Mouse (Mus musculus): ENCODE measurements at regions not wholly inside any gene's neighbourhood (a gene's known extent, or its start where the extent isn't known, plus 50 kb on each side); places are given as distances from the start of the nearest gene placed in this dataset.

DNA sequence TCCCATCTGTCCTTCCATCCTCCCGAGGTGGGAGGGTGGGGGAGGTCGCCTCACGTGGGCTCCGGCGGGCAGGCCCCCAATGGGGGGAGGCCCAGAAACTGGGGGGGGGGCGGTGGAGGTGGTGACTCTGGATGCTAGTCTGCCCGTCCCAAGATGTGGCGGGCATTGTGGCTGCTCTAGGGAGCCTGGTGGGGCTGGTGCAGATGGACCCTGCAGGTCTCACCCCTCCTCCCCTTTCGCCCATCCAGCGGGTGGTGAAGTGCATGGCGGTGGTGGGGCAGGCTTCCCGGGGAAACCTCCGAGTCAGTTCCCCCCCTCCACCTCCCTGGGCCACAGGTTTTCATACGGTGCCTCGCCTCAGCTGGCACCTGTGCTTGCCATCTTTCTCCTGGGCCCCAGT is 88.6 kb downstream of the Inhba start:
- Histone ChIP-seq H3K36me3 (no peaks in the 10 kb centered on the region), H3K9ac (replicated peaks) (no peak overlapping the region), H3K4me3 (no peak overlapping the region), H3K27me3 (no peaks in the 10 kb centered on the region), H3K9me3 (no peaks in the 10 kb centered on the region), H3K4me1 (no peaks in the 10 kb centered on the region), H3K27ac (replicated peaks) (no peak overlapping the region), H3K4me2 (replicated peaks) (no peak overlapping the region)
- no peak for ATAC-seq (replicated peaks)
- WGBS, result 93% methylated on average over 15 of the region's 15 CpGs

DNA sequence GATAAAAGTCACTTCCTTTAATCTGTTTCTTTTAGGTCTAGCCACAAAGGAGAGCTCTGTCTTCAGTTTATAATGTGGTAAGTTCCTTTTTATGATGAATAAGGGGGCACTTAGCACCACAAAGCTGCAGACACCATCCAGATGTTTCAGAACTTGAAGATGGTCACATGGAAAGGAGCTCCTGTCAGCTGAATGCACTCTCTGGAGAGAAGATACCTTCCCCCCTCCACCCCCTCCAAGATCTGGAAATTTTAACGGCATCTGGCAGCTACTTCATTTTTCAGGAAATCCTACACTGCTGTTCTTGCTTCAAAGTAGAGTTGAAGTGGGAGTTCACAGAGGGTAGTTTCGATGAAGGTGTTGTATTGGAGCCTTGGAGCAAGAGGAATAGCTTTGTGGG is 103.2 kb downstream of the Inhba start:
- no peak overlapping the region for H3K4me3 ChIP-seq
- no peak overlapping the region for H3K27ac ChIP-seq (replicated peaks)
- no peaks in the 10 kb centered on the region for H3K27me3 ChIP-seq
- no peak overlapping the region for H3K4me2 ChIP-seq (replicated peaks)
- no peaks in the 10 kb centered on the region for H3K36me3 ChIP-seq
- 75% methylated on average over 2 of the region's 2 CpGs for WGBS
- no peaks in the 10 kb centered on the region for H3K4me1 ChIP-seq
- no peaks in the 10 kb centered on the region for H3K9me3 ChIP-seq
- no peak overlapping the region for H3K9ac ChIP-seq (replicated peaks)
- ATAC-seq (replicated peaks), result no peak

DNA sequence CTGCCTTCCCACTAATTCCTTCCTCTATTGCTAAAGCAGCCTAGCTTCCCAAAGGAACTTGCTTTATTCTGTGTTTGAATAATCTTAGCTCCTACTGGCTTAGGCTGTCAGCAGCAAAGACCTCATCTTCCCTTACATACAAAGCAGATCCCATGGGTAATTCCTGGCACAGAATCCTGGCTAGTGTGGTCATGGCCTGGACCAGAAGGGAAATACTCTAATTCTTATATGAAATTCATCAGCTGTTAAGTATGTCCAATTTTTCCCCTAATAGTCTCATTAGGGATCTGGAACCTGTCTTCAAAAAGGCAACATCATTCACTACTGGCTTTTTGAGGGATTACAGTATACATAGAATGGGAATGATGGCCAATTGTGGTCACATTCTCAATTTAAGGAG is 135.0 kb downstream of the Inhba start:
- no peaks in the 10 kb centered on the region for H3K9me3 ChIP-seq
- H3K4me1 ChIP-seq, result no peaks in the 10 kb centered on the region
- H3K4me3 ChIP-seq, result no peak overlapping the region
- H3K4me2 ChIP-seq (replicated peaks), result no peak overlapping the region
- no peaks in the 10 kb centered on the region for H3K36me3 ChIP-seq
- no peak overlapping the region for H3K9ac ChIP-seq (replicated peaks)
- ATAC-seq (replicated peaks), result no peak
- H3K27ac ChIP-seq (replicated peaks), result no peak overlapping the region
- H3K27me3 ChIP-seq, result no peaks in the 10 kb centered on the region

DNA sequence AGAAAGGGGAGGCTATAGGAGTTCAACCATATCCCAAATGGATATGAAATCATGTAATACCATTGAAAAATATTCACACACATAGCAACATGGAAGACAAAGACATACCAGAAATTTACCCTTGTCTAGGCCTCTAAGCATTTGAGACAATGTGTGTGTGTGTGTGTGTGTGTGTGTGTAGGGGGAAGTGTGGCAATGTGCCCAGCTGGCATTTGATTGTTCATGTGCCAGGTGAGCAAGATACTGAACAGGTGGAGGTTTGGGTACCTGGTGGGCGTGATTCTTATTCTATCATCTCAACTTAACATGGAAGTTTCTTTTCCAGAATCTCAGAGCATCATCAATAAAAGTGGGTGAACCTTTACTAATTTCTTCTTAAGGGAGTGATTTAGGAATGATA is 143.3 kb downstream of the Inhba start:
- ATAC-seq (replicated peaks), result no peak
- H3K27me3 ChIP-seq, result no peaks in the 10 kb centered on the region
- H3K4me2 ChIP-seq (replicated peaks), result no peak overlapping the region
- no peaks in the 10 kb centered on the region for H3K9me3 ChIP-seq
- WGBS, result 93% methylated on average over 1 of the region's 1 CpGs
- no peak overlapping the region for H3K27ac ChIP-seq (replicated peaks)
- H3K4me3 ChIP-seq, result no peak overlapping the region
- H3K4me1 ChIP-seq, result no peaks in the 10 kb centered on the region
- no peak overlapping the region for H3K9ac ChIP-seq (replicated peaks)
- no peaks in the 10 kb centered on the region for H3K36me3 ChIP-seq

DNA sequence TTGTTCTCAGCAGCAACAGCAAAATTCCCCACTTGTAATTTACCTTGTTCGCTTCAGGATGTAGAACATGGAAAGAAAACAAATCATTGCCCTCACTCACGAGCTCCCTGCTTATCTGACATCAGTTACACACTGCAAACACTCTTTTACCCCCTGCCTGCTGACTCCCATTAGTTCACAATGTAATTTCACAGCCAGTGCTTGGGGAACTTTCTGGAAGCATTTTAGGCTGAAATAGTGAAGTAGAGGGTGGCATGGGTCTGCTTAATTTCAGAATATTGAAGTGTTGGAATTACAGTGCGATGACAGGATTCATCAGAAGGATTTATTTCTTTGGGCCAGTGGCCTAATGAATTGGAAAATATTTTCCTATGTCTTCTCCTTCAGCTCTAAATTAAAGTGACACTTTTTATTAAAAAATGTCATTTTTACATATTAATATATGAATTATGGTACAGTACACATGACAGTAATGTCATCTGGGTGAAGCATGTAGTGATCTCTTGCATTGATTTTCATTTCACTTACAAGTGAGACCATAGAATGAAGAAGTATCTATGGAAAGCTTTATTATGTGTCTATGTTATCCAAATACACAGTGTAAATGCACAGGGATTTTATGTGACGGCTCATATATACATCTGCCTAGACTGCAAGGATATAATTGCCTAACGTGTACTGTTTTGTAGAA is 153.7 kb downstream of the Inhba start:
- H3K4me3 ChIP-seq, result no peak overlapping the region
- WGBS, result 86% methylated on average over 5 of the region's 5 CpGs

DNA sequence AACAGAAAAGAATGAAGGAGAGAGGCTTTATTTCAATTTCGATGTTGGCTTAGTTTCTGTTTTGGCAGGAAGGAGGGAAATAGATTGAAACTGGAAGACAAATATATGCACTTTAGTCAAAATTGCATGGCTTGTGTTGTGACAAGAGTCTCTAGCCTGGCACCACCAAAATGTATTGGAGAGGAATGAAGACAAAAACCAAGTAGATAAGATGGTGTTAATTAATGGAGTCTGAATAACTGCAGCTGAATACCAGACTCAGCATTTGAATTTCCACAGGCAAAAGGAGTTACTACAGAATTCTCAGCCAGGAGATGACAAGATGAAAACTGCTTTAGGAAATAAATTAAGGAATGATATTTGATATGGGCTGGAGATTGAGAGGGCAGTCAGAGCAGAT is 185.0 kb downstream of the Inhba start:
- H3K9me3 ChIP-seq, result no peaks in the 10 kb centered on the region
- H3K4me2 ChIP-seq (replicated peaks), result no peak overlapping the region
- no peak overlapping the region for H3K9ac ChIP-seq (replicated peaks)
- no peaks in the 10 kb centered on the region for H3K27me3 ChIP-seq
- 0 out of 2 replicates have a peak, but pooled peaks cover 5% of the 10 kb centered on the region for H3K4me1 ChIP-seq
- no peaks in the 10 kb centered on the region for H3K36me3 ChIP-seq
- H3K4me3 ChIP-seq, result no peak overlapping the region
- WGBS, result 47% methylated on average over 1 of the region's 1 CpGs
- H3K27ac ChIP-seq (replicated peaks), result no peak overlapping the region
- ATAC-seq (replicated peaks), result peak; percentile 71; the same call in 1 of the 2 replicates

More for the DNA sequence above, 153.7 kb downstream of the Inhba start:
- no peaks in the 10 kb centered on the region for H3K36me3 ChIP-seq
- H3K4me1 ChIP-seq, result no peaks in the 10 kb centered on the region
- H3K27me3 ChIP-seq, result no peaks in the 10 kb centered on the region
- no peaks in the 10 kb centered on the region for H3K9me3 ChIP-seq
- H3K9ac ChIP-seq (replicated peaks), result no peak overlapping the region
- no peak overlapping the region for H3K27ac ChIP-seq (replicated peaks)
- ATAC-seq (replicated peaks), result no peak
- H3K4me2 ChIP-seq (replicated peaks), result no peak overlapping the region

DNA sequence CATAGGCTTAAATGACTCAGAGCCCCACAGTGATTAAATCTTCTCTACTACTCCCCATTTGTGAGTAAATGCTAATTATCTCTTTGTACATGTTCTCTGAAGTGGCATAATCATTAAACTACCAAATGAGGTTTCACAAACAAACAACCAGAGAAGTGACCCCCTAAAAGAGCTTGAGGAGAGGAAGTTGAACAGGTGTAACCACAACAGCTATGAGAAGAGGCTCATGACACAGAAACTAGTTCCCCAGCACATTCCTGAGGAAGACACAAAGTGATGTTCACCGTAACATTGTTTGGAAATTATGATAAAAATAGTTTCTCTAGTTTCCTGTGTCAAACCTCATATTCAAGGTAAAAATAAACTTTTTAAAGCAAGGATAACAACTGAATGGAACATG is 188.4 kb downstream of the Inhba start:
- Histone ChIP-seq H3K36me3 (no peaks in the 10 kb centered on the region), H3K9me3 (no peaks in the 10 kb centered on the region), H3K4me2 (replicated peaks) (no peak overlapping the region), H3K4me3 (no peak overlapping the region), H3K4me1 (0 out of 2 replicates have a peak, but pooled peaks cover 5% of the 10 kb centered on the region), H3K9ac (replicated peaks) (no peak overlapping the region), H3K27me3 (no peaks in the 10 kb centered on the region), H3K27ac (replicated peaks) (no peak overlapping the region)
- WGBS, result 96% methylated on average over 1 of the region's 1 CpGs
- no peak for ATAC-seq (replicated peaks)

DNA sequence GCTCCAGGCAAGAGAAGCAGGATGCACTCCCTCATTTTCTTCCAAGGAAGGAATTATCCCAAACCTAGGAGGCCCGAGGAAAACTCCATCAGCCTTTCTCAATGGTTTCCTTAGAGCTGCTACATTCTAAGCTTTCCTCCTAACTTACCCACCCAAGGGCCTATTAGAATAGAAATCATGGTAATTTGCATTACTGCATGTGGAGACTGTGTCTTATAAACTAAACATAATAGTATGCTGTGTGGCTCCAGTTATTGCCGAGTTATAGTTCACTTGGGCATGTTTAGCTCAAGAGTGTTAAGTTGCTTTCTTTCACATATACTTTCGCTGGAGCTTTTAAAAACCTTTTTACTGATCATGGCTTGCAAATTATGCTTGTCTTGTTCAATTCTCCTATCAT is 191.5 kb downstream of the Inhba start:
- H3K9ac ChIP-seq (replicated peaks), result no peak overlapping the region
- H3K4me1 ChIP-seq, result no peaks in the 10 kb centered on the region
- H3K36me3 ChIP-seq, result no peaks in the 10 kb centered on the region
- H3K4me2 ChIP-seq (replicated peaks), result no peak overlapping the region
- H3K9me3 ChIP-seq, result no peaks in the 10 kb centered on the region
- H3K27ac ChIP-seq (replicated peaks), result no peak overlapping the region
- H3K27me3 ChIP-seq, result no peaks in the 10 kb centered on the region
- no peak for ATAC-seq (replicated peaks)
- no peak overlapping the region for H3K4me3 ChIP-seq
- WGBS, result 63% methylated on average over 3 of the region's 3 CpGs

DNA sequence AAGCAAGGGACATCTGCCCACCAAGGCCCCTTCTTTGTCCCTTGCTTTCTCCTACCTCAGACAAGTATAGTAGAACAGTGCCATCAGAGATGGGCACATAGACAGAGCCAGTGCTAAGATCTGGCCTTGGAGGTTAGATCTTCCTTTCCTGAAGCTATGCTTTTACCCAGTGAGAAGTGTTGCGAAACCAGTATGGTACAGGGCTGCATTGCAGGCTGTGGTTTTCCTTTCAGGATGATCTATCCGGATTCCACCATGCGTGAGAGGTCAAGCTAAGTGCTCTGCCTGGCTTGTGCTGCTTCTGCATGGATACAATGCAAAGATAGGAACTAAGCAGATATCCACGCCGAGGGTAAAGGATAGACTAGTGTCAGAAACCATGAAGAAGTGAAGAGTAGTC is 192.4 kb downstream of the Inhba start:
- ATAC-seq (replicated peaks), result no peak
- no peaks in the 10 kb centered on the region for H3K36me3 ChIP-seq
- 94% methylated on average over 5 of the region's 5 CpGs for WGBS
- H3K27ac ChIP-seq (replicated peaks), result no peak overlapping the region
- no peak overlapping the region for H3K4me2 ChIP-seq (replicated peaks)
- H3K9me3 ChIP-seq, result no peaks in the 10 kb centered on the region
- H3K4me3 ChIP-seq, result no peak overlapping the region
- no peaks in the 10 kb centered on the region for H3K27me3 ChIP-seq
- no peaks in the 10 kb centered on the region for H3K4me1 ChIP-seq
- no peak overlapping the region for H3K9ac ChIP-seq (replicated peaks)

DNA sequence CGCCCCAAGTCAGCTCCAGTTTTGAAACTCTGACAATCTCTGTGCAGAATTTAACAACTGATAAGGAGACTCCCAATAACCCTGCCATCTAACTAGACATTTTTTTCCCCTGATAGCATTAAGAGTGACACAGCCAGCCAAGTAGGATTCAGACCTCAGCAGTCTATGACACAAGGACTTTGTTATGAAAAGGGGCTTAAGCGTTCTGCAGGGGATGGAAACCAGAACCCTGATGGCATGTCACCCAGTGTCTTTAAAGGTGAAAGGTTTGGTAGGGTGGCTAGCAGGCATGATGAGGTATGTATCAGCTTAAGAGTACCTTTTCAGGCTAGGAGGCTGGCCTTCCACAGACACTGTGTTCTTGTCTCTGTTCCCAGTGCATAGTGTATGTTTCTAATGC is 199.8 kb downstream of the Inhba start:
- Histone ChIP-seq H3K4me2 (replicated peaks) (no peak overlapping the region), H3K27me3 (no peaks in the 10 kb centered on the region), H3K4me1 (no peaks in the 10 kb centered on the region), H3K9me3 (no peaks in the 10 kb centered on the region), H3K4me3 (no peak overlapping the region), H3K9ac (replicated peaks) (no peak overlapping the region), H3K36me3 (no peaks in the 10 kb centered on the region), H3K27ac (replicated peaks) (no peak overlapping the region)
- no peak for ATAC-seq (replicated peaks)
- WGBS, result 78% methylated on average over 2 of the region's 2 CpGs

DNA sequence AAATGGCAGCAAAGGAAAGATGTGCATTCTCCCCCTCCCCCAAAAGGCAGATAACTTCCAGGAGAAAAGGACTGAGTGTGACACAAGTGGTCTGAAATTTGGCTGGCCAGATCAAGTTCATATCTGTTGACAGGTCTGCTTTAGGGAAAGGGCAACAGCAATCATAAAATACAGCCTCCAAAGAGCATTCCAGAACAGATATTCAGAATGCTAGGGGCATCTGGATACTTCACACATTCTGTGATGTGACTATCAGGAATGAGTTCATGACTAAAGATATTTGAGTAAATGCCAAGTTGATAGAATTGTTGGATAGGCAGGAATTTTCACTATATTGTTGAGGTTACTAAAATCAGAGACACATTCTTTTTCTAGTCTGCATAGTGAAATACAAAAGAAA is 208.2 kb downstream of the Inhba start:
- Histone ChIP-seq H3K9ac (replicated peaks) (no peak overlapping the region), H3K36me3 (no peaks in the 10 kb centered on the region), H3K4me1 (no peaks in the 10 kb centered on the region), H3K27me3 (no peaks in the 10 kb centered on the region), H3K9me3 (no peaks in the 10 kb centered on the region), H3K4me2 (replicated peaks) (no peak overlapping the region), H3K4me3 (no peak overlapping the region), H3K27ac (replicated peaks) (no peak overlapping the region)
- ATAC-seq (replicated peaks), result no peak

DNA sequence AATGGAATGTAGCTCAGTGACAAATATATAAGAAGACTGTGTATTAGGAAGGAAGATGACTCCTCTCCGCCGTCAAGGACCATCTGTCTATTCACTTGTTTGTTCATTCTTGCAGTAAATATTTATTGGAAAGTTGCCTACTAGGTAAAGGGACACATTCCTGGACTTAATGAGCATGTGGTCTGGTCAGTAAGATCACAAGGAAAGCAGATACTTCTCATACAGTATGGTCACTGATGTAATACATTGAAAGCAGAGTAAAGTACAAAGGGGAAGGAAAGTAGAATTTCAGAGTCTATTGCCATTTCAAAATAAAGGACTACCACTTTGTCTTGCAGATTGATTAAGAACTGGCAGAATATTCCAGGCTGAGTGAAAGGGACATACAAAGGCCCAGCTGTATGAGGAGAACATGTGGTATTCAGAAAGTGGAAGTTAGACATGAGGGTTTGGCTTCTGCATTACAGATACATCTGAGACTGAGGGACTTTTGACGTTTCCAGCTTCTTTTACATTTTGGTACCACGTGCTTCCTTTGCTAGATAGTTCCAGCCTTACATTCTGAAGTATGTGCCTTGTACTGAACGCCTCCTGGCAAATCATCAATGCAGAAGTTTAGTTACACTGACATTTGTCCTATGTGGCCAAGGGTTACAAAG is 211.4 kb downstream of the Inhba start:
- H3K27ac ChIP-seq (replicated peaks), result no peak overlapping the region
- 76% methylated on average over 5 of the region's 5 CpGs for WGBS
- ATAC-seq (replicated peaks), result no peak

DNA sequence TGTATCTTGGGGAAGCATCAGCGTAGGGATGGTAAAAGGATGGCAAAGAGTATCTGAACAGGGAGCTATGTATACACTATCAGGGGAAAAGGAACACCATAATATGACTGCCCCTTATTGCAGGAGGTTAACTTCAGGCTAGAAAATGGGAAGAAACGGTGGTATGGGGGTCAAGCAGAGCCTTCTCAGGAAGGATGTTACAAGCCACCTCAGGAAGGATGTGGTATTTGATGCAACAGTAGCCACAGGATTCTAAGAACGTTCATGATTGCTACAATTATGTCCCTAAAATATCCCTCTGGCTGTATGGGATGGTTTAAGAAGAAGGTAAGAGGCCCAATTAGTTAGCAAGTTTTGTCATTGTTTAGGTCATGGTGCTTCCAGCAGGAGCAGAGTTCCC is 249.5 kb downstream of the Inhba start:
- 82% methylated on average over 3 of the region's 3 CpGs for WGBS
- Histone ChIP-seq H3K9ac (replicated peaks) (no peak overlapping the region), H3K4me2 (replicated peaks) (no peak overlapping the region), H3K4me3 (no peak overlapping the region), H3K9me3 (no peaks in the 10 kb centered on the region), H3K27ac (replicated peaks) (no peak overlapping the region), H3K4me1 (no peaks in the 10 kb centered on the region), H3K36me3 (no peaks in the 10 kb centered on the region), H3K27me3 (no peaks in the 10 kb centered on the region)
- ATAC-seq (replicated peaks), result no peak

More for the DNA sequence above, 211.4 kb downstream of the Inhba start:
- no peaks in the 10 kb centered on the region for H3K9me3 ChIP-seq
- no peak overlapping the region for H3K4me3 ChIP-seq
- H3K9ac ChIP-seq (replicated peaks), result no peak overlapping the region
- H3K4me2 ChIP-seq (replicated peaks), result no peak overlapping the region
- no peaks in the 10 kb centered on the region for H3K4me1 ChIP-seq
- no peaks in the 10 kb centered on the region for H3K27me3 ChIP-seq
- no peaks in the 10 kb centered on the region for H3K36me3 ChIP-seq
